Mouse (Mus musculus) brain, adult 10 weeks (tissue): ENCODE measurements around the gene Mpnd. TPM values are rescaled to one million over a fixed set of nuclear protein-coding genes. Genes with fewer than 3 reads are reported as not detected.

Source experiments
- polyA plus RNA-seq: library from polyadenylated mRNA; stranded (reverse); fragments of 350-450 nt; fragmentation: Illumina TruSeq; extraction: RNeasy Lipid Tissue Mini Kit (QIAGEN cat#74804); gene quantifications from one replicate; pipeline ENCODE4 v1.2.3, GENCODE M21; 2015; ENCODE audit warnings: low read depth, low replicate concordance

Mpnd gene
- 93.4 TPM for polyA plus RNA-seq

DNA sequence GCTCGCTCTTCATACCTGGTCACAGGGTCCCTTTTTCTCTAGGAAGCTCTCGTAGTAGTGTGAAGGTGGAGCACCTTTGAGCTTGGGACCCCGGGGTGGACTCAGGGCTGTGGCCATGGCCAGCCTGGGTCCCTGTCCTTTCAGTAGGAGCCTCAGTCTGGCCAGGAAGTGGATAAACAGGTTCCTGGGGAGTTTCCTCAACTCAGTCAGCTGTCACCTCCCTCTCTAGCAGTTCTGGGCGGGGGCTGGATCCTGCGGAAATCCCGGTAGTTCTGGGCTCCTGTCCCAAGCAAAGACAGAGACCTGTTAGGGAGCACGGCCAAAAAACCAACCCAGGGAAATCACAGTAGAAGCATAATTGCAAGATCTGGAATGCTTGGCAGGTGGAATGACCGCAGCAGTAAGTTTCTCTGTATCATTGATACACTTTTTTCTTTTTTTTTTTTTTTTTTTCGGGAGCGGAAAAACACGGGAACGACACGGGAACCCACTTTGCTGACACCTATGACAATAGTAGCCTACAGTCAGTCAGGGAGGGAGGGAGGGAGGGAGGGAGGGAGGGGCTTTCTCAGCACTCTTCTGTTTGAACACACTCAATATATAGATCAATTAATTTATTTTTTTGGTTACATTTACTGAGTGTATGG is at the start of gene Mpnd, which contains the start of gene Stap2:
Gene Mpnd, plus strand, starts transcription at position 297 of the 647 bp plus-strand sequence.
Gene Stap2, minus strand, starts transcription at position 170 of the 647 bp plus-strand sequence.

DNA sequence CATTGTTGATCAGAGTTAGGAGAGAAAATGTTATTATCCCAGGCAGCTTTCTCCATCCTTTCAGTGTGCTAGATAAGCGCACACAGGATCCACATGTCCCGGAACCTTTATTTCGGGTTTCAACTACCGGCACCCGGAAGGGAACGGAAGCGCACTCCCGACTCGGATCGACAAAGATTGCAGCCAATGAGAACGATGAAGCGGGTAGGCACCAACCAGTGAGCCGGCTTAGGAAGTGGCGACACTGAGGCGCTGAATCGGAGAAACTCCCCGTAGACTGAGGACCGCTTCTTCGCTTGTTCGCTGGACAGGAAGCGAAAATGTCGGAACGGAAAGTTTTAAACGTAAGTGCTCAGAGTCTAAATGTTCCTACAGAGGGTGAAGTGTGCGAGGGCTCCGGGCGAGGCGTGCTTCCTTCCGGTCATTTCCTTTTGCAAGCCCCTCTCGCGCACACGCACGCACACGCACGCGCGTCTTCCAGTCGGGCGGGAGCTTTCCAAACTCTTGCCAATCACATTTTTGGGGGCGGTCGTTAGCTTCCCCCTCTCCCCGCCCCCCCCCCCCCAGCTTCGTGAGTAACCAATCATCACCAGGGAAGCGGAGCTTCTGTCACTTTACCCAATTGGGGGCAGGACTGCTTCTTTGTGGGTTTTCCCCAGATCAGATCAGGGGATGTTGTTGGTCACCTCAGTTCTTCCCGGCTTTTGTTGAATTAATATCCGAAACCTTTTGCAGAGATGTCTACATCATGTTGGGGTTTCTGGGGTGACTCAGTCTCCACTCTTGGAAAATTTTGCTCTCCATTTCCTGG is 46.4 kb upstream of the Mpnd start, which contains the start of gene Yju2:
Gene Yju2, plus strand, starts transcription at position 182 of the 811 bp plus-strand sequence.

DNA sequence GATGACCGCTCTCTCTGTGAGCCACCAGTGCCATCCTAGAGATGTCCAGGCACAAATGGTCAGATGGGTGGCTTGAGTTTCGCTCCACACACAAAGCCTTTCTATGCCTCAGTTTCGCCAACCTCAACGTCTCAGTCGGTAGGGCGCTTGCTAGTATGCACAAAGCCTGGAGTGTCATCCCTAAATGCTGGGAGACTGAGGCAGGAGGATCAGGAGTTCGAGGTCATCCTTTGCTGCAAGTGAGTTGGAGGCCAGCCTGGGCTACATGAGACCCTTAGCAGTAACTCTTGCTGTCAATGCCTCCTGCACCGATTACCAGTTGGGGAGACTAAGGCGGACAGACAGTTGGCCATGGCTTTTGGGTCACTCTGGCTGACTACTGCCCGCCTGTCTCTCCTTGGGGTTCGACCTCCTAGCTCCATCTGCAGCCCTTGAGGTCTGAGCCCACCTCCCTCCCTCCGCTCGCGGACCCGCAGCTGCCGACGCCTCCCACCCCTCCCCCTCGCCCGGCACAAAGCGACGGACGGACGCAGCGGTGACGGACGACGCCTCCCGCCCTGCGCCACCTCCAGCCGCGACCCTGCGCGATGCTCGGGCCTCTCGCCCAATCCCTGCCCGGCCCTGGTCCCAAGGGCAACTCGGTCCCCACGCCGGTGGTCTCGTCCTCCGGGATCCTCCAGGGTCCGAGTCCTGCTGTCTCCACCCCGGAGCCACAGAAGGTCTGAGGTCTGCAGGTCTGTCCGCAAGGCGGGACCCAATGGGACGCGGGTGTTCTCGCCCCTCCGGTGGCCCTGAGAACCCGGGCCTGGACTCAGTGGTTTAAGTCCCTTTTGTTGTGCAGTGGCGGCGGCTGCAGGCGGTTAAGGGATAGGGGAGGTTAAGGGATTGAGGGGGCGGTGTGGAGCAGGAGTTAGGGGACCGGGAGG is 35.3 kb upstream of the Mpnd start, which contains the start of gene Shd:
Gene Shd, plus strand, starts transcription at position 502 of the 926 bp plus-strand sequence.

DNA sequence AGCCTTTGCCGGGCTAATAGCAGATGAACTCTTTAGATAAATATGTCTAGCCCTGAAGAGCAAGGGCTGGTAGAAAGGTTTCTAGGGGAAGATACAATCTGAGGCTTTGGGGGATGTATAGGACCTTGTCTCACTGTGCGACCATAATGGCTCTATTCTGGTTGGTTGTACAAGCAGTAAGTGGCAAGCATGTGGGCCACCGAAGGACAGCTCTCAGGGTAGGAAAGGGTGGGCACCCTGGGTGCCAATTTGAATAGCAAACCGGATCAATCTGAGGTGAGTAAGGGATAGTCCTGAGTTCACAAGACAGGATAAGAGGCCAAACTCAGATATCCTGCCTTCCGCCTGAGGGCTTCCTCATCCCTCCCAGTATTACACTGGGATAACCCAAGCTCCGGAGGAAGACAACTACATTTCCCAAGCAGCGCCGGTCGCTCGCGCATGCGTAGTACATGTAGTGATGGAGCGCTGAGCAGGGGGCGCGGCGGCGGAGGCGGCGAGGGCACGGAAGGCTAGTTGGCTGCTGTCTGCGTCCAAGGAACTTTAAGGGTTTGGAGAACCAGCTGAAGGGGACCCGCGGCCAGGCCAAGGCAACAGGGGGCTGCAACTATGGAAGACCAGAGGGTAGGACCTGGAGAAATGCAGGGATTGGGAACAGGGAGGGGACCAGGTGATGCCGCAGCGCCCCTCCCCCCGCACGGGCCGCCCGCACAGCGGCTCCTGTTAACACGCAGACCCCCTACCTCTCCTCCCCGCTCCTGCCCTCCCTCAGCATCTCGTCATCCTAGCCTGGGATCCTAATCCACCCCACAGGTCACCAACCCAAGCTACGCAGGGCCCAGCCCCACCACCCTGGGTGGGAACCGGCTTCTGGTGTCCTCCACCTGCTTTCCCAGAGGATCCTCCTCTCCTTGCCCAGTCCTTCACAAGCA is 19.2 kb upstream of the Mpnd start, which contains the start of gene Fsd1:
Gene Fsd1, plus strand, starts transcription at position 480 of the 932 bp plus-strand sequence.

DNA sequence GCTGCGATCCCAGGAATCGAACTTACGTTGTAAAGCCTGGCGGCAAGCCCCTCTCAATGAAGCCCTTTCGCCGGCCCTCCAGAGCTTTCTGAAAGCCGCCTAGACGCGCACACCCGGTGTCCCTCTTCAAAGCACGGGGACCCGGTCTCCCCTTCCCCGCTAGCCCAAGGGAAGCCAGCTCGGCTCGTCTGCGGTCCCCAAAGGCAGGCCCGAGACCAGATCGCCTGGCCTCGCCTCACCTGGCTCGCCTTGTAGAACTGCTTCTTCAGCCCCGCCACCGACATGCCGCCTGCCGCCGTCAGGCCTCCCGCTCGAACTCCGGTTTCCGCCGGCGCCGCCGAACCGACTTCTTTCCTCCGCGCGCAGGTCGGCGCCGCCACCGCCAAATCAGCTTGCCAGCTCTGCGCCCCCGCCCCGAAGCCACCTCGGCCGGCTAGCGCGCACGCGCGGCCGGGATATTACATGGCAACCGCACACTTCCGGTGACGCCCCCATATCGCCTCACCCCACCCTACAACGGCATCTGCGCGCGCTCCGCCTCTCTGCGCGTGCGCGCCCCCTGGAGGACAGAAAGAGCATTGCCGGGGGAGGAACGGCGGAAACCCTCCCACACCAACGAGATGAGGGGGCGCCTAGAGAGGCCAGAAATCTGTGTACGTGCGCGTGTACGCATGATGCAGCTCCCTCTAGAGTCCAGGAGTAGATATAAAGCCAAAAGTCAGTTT is 30.8 kb downstream of the Mpnd start, which contains the start of gene Sh3gl1:
Gene Sh3gl1, minus strand, starts transcription at position 460 of the 725 bp plus-strand sequence.

DNA sequence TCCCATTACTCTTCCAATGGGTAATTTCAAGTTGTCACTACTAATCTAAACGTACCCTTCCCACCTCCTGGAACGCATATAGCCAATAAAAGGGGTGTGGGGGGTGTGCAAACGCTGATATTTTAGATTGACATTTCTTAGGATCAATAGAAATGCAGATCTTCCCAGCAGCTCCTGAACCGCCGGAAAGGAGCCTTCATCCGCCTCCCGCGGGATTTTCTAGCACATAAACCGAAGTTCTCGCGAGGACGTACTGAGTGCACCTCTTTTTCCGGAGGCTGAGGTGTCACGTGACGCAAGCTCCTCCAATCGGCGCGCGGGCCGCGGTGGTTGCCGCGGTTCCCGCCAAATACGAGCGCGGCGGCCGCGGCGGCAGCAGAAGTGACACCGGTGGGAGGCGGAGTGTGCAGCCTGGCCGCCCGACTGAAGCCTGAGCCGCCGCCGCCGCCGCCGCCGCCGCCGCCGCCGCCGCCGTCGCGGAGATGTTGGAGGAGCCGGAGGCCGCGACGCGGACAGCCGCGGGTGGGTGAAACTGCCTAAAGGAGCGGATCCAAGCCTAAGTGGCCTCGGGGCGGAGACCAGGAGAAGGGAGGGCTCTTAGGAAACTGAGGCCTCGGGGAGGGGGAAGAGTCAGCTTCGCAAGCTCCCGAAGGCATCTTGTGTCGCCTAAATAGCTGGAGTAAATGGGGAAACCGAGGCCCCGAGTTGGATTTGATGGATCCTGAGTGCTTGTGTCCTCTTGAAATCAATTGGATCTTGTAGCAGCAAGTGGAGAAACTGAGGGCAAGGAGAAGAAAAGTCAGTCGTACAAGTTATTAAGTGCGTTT is 34.7 kb downstream of the Mpnd start, which contains the start of gene Chaf1a:
Gene Chaf1a, plus strand, starts transcription at position 410 of the 827 bp plus-strand sequence.

Other genes with a start within 250 kb of the Mpnd start
- 5.6 TPM for gene Zfp119a, start 126.8 kb upstream of the Mpnd start, polyA plus RNA-seq
- gene Zfp959, start 113.6 kb upstream of the Mpnd start, polyA plus RNA-seq = 11.1 TPM
- gene Zfp119b, start 56.2 kb upstream of the Mpnd start, polyA plus RNA-seq = 4.3 TPM
- 1.5 TPM for gene Ebi3, start 53.1 kb upstream of the Mpnd start, polyA plus RNA-seq
- 10.5 TPM for gene Yju2, start 46.6 kb upstream of the Mpnd start, polyA plus RNA-seq
- 42.9 TPM for gene Shd, start 35.2 kb upstream of the Mpnd start, polyA plus RNA-seq
- 54.4 TPM for gene Fsd1, start 19.2 kb upstream of the Mpnd start, polyA plus RNA-seq
- 2.6 TPM for gene Stap2, start 127 bp upstream of the Mpnd start, polyA plus RNA-seq
- gene Sh3gl1, start 30.9 kb downstream of the Mpnd start, polyA plus RNA-seq = 40.3 TPM
- 2.4 TPM for gene Chaf1a, start 34.7 kb downstream of the Mpnd start, polyA plus RNA-seq
- gene Ubxn6, start 69.3 kb downstream of the Mpnd start, polyA plus RNA-seq = 105 TPM
- 82.6 TPM for gene Hdgfl2, start 73.9 kb downstream of the Mpnd start, polyA plus RNA-seq
- 1.1 TPM for gene Plin4, start 104.1 kb downstream of the Mpnd start, polyA plus RNA-seq
- 0.67 TPM for gene Plin5, start 111.9 kb downstream of the Mpnd start, polyA plus RNA-seq
- gene Lrg1, start 116.3 kb downstream of the Mpnd start, polyA plus RNA-seq = 2.5 TPM
- 52.6 TPM for gene Sema6b, start 134.6 kb downstream of the Mpnd start, polyA plus RNA-seq
- 9.1 TPM for gene Tnfaip8l1, start 156.8 kb downstream of the Mpnd start, polyA plus RNA-seq
- gene Mydgf, start 178.2 kb downstream of the Mpnd start, polyA plus RNA-seq = 53.9 TPM
- gene Dpp9, start 213.2 kb downstream of the Mpnd start, polyA plus RNA-seq = 44.0 TPM